Mouse (Mus musculus): ENCODE data around the gene Scfd2.

- TF ChIP-seq GATA1 (IDR thresholded peaks at IDR 0.05; ENCODE audit: low read length): no peak
- TF ChIP-seq TAL1 (IDR thresholded peaks at IDR 0.05; ENCODE audit: low read length): no peak
Measured at GRCm38 (mm10) chr5:74412557-74412956, 119.0 kb downstream of the Scfd2 start.

All from erythroblast, embryonic 14.5 days (primary cell).